Mouse (Mus musculus): ENCODE data around the gene Actr1a.

Actr1a gene

DNA sequence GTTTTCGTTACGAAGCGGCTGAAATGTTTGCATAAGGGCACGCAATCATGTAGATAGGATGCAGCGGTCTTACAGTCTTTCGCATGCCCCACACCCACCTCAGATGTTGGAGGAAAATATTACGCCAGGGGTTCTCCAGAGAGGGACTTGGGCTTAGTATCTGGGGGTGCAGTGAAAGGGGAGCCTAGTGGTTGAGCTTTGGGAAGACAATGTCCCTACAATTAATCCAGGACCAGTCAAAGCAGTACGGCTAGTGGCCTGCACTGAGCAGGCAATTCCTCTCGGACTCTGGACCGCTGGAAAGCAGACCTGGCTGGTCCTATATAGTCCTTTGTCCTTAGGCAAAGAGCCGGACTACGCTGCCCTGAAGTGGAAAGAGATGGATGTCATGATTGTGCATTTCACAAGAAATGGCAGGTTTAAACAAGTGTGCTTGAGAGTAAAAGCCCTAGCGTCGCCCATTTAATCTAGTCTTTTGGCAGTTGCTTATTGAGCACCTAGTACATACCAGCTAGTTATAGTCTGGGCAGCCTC is 68.0 kb downstream of the Actr1a start:
- CTCF ChIA-PET: interaction anchor here (0.6 to 0.7 kb wide), 2 partner anchors 537 to 1349 kb away, joined by 3 to 4 read pairs; no protein-coding TSS in a partner anchor
